Mouse (Mus musculus): ENCODE results near the gene Ptrh1. TPM values are rescaled to one million over a fixed set of nuclear protein-coding genes. Genes with fewer than 3 reads are reported as not detected.

The Ptrh1 gene
- total and polyA plus RNA-seq, 2 experiments from 2014 or later: 4.8 to 5.5 TPM

DNA sequence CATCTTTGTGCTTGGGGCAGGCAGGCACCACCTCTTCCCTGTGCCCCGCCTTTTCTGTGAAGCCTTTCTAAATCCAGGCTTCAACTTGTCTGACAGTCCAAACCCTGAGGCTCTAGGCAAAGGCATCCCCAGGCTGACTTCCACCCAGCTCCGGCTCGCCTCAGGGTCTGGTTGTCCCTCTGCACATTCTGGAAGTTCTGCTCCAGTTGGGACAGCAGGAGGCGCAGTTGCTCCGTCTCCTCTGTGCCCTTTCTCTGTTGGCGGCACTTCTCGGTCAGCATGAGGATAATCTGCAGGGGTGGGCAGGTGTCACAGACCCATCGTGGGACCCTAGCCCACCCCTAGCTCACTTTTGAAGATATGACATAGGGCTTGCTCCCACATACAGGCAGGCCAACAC lies 3.5 kb downstream of the Ptrh1 start:
- DNase-seq (peak; percentile 32), ATAC-seq (no peak)
- peak; percentile 78 for TF ChIP-seq CTCF (IDR thresholded peaks at IDR 0.05; ENCODE audit: low read depth)
- Histone ChIP-seq H3K27me3 (ENCODE audit: insufficient read depth, low read length) (no peaks in the 10 kb centered on the region), H3K4me3 (ENCODE audit: low read depth, low read length) (no peak overlapping the region), H3K4me1 (ENCODE audit: insufficient read depth) (0 out of 2 replicates have a peak, but pooled peaks cover 9% of the 10 kb centered on the region), H3K27ac (ENCODE audit: low read depth, low read length) (no peak overlapping the region), H3K36me3 (ENCODE audit: insufficient read depth) (no peaks in the 10 kb centered on the region), H3K9me3 (ENCODE audit: low read length) (no peaks in the 10 kb centered on the region), H3K9ac (no peak overlapping the region), H3K4me2 (ENCODE audit: low read depth) (no peak overlapping the region)
- 12% methylated on average over 8 of the region's 8 CpGs for WGBS

DNA sequence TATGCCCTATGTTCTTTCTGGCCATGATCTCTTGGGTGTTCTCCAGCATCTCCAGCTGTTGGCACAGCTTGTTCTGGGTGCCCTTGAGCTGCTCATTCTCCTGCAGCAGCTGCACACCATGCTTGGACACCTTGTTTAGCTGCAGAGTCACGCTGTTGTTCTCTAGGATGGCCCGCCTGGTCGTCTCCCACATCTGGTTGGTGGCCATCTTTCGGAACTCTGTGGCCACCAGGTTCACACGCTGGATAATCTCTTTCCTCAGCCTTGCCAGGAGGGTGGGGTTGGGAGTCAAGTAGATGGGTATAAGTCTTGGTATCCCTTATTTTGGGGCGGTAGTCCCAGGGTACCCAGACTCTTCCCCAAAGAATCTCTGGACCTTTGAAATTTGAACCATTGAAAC lies 4.1 kb downstream of the Ptrh1 start:
- Histone ChIP-seq H3K27ac (ENCODE audit: low read depth, low read length) (no peak overlapping the region), H3K9me3 (ENCODE audit: low read length) (no peaks in the 10 kb centered on the region), H3K27me3 (ENCODE audit: insufficient read depth, low read length) (no peaks in the 10 kb centered on the region), H3K4me3 (ENCODE audit: low read depth, low read length) (no peak overlapping the region), H3K9ac (no peak overlapping the region), H3K4me1 (ENCODE audit: insufficient read depth) (0 out of 2 replicates have a peak, but pooled peaks cover 9% of the 10 kb centered on the region), H3K4me2 (ENCODE audit: low read depth) (no peak overlapping the region), H3K36me3 (ENCODE audit: insufficient read depth) (no peaks in the 10 kb centered on the region)
- 92% methylated on average over 6 of the region's 6 CpGs for WGBS
- no peak for TF ChIP-seq CTCF (IDR thresholded peaks at IDR 0.05; ENCODE audit: low read depth)
- ATAC-seq (no peak), DNase-seq (no peak)

DNA sequence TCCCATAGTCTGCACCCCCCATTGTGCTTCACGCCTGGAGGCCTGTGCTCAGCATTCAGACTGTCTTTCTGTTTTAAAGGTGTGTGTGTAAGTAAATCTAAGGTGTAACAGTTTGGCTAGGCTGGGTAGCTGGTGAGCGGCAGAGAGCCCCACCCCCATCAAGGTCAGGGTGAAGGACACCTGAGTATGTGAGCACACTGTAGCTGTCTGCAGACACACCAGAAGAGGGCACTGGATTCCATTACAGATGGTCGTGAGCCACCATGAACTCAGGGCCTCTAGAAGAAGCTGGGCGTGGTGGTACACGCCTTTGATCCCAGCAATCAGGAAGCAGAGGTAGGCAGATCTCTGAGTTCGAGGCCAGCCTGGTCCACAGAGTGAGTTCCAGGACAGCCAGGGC lies 6.1 kb downstream of the Ptrh1 start:
- Histone ChIP-seq H3K4me3 (ENCODE audit: low read depth, low read length) (no peak overlapping the region), H3K27ac (ENCODE audit: low read depth, low read length) (no peak overlapping the region), H3K9ac (no peak overlapping the region), H3K4me2 (ENCODE audit: low read depth) (no peak overlapping the region), H3K36me3 (ENCODE audit: insufficient read depth) (no peaks in the 10 kb centered on the region), H3K9me3 (ENCODE audit: low read length) (no peaks in the 10 kb centered on the region), H3K27me3 (ENCODE audit: insufficient read depth, low read length) (no peaks in the 10 kb centered on the region), H3K4me1 (ENCODE audit: insufficient read depth) (no peaks in the 10 kb centered on the region)
- ATAC-seq (no peak), DNase-seq (no peak)
- 80% methylated on average over 6 of the region's 6 CpGs for WGBS
- TF ChIP-seq CTCF (IDR thresholded peaks at IDR 0.05; ENCODE audit: low read depth): no peak

DNA sequence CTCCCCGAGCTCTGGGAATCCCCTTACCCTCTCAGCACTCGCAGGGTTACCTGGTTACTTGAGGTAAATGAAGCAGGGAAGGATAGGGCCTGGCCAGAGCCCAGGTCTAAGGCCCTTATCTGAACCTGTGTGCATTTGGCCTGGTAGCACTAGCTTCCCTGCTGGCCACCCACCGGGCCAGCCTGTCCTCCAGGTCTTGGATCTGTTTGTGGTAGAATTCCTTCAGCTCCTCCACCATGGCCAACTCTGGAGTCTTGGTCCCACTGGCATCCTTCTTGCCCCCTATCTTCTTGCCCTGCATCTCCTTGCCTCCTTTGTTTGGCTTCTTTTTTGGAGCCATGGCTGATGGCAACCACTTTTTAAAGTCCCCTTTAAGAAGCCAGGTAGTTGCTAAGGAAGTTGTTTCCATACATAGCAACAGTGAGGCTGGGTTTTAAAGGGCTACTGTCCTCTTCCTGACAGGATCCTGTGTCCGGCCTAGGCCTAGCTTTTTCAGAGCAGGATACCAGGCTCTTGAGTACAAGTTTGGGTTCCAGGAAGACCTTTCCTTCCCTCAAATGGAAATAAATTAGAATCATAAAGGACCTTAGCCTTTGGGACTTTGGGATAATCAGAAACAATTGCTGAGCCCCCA lies 8.6 kb downstream of the Ptrh1 start, which contains the start of gene Cfap157:
Gene Cfap157 (minus strand): TSS at position 381 of the 634 bp plus-strand sequence.
- no peak for TF ChIP-seq CTCF (IDR thresholded peaks at IDR 0.05; ENCODE audit: low read depth)
- Histone ChIP-seq H3K4me3 (ENCODE audit: low read depth, low read length) (no peak within 1 kb of the TSS), H3K4me2 (ENCODE audit: low read depth) (peak within 1 kb of the TSS; percentile 17; the same call in 1 of the 2 replicates), H3K36me3 (ENCODE audit: insufficient read depth) (peaks cover 6% of the 10 kb centered on the region), H3K27ac (ENCODE audit: low read depth, low read length) (no peak within 1 kb of the TSS), H3K27me3 (ENCODE audit: insufficient read depth, low read length) (no peaks in the 10 kb centered on the region), H3K9ac (no peak within 1 kb of the TSS), H3K9me3 (ENCODE audit: low read length) (no peaks in the 10 kb centered on the region), H3K4me1 (ENCODE audit: insufficient read depth) (no peaks in the 10 kb centered on the region)
- DNase-seq (peak; percentile 22), ATAC-seq (peak; percentile 60; the same call in 1 of the 2 replicates)
- 72% methylated on average over 4 of the region's 4 CpGs for WGBS

DNA sequence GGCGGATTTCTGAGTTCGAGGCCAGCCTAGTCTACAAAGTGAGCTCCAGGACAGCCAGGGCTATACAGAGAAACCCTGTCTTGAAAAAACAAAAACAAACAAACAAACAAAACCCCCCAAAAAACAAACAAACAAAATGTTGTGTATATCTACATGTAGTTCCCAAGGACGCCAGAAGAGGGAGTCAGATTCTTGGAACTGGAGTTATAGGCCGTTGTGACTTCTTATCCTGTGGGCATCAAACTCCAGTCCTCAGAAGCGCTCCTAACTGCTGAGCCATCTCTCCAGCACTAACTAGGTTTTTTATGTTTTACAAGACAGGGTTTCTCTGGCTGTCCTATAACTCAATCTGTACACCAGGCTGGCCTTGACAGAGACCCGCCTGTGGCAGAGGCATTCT lies 11.6 kb downstream of the Ptrh1 start:
- peak; percentile 60 for TF ChIP-seq CTCF (IDR thresholded peaks at IDR 0.05; ENCODE audit: low read depth)
- Histone ChIP-seq H3K4me2 (ENCODE audit: low read depth) (no peak overlapping the region), H3K9ac (no peak overlapping the region), H3K27ac (ENCODE audit: low read depth, low read length) (no peak overlapping the region), H3K27me3 (ENCODE audit: insufficient read depth, low read length) (no peaks in the 10 kb centered on the region), H3K9me3 (ENCODE audit: low read length) (no peaks in the 10 kb centered on the region), H3K4me1 (ENCODE audit: insufficient read depth) (no peaks in the 10 kb centered on the region), H3K4me3 (ENCODE audit: low read depth, low read length) (no peak overlapping the region), H3K36me3 (ENCODE audit: insufficient read depth) (peaks cover 24% of the 10 kb centered on the region)
- ATAC-seq (no peak), DNase-seq (peak; percentile 42)
- WGBS: 56% methylated on average over 6 of the region's 6 CpGs

DNA sequence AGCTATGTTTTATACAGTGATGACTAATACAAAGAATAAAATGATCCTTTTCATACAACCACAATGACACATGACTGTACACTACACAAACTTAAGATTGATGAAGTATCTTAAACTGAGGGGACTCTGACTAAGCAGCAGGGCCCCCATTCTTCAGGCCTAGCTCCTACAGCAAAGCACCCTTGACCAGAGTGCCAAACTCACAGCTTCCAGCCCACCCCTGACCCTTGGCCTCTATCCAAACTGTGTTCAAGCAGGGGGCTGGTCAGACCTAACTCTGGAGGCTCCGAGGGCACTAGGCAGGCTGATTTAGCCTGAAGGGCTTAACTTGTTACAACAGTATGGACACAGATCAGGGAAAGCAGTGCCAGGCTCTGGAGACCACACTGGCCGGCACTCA lies 13.0 kb downstream of the Ptrh1 start:
- no peak overlapping the region for H3K27ac ChIP-seq (ENCODE audit: low read depth, low read length)
- H3K4me3 ChIP-seq (ENCODE audit: low read depth, low read length): no peak overlapping the region
- H3K36me3 ChIP-seq (ENCODE audit: insufficient read depth): peaks cover 35% of the 10 kb centered on the region
- H3K9ac ChIP-seq: no peak overlapping the region
- no peaks in the 10 kb centered on the region for H3K4me1 ChIP-seq (ENCODE audit: insufficient read depth)
- no peaks in the 10 kb centered on the region for H3K27me3 ChIP-seq (ENCODE audit: insufficient read depth, low read length)
- no peak overlapping the region for H3K4me2 ChIP-seq (ENCODE audit: low read depth)
- DNase-seq: no peak
- ATAC-seq: no peak
- WGBS: 64% methylated on average over 2 of the region's 2 CpGs
- no peaks in the 10 kb centered on the region for H3K9me3 ChIP-seq (ENCODE audit: low read length)
- TF ChIP-seq CTCF (IDR thresholded peaks at IDR 0.05; ENCODE audit: low read depth): no peak

DNA sequence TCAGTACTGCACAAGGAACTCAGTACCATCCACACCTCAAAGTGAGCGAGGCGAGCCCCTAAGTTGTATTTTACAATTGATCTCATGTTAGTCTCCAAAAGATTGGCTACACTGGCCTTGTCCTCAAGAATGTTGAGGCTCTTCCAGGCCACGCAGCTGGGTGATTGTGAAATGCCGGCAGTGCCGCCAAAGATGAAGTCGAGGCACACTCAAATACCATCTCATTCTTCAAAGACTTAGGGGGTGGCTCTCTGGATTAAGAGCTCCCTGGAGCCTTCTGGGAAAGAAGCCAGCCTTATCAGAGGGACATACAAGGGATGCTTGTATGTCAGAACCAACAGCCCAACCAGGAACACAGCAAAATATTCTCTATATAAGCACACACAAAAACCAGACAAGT lies 15.7 kb downstream of the Ptrh1 start:
- Histone ChIP-seq H3K27me3 (ENCODE audit: insufficient read depth, low read length) (no peaks in the 10 kb centered on the region), H3K36me3 (ENCODE audit: insufficient read depth) (peaks cover 62% of the 10 kb centered on the region), H3K9ac (no peak overlapping the region), H3K4me2 (ENCODE audit: low read depth) (no peak overlapping the region), H3K9me3 (ENCODE audit: low read length) (no peaks in the 10 kb centered on the region), H3K4me1 (ENCODE audit: insufficient read depth) (no peaks in the 10 kb centered on the region), H3K27ac (ENCODE audit: low read depth, low read length) (no peak overlapping the region), H3K4me3 (ENCODE audit: low read depth, low read length) (no peak overlapping the region)
- no peak for DNase-seq
- ATAC-seq: no peak
- TF ChIP-seq CTCF (IDR thresholded peaks at IDR 0.05; ENCODE audit: low read depth): no peak
- 54% methylated on average over 6 of the region's 6 CpGs for WGBS

Data from forebrain, postnatal 0 days (tissue).